Mouse (Mus musculus) layer of hippocampus, postnatal 10 days (tissue): ENCODE results near the gene Plbd2. TPM values are rescaled to one million over a fixed set of nuclear protein-coding genes. Genes with fewer than 3 reads are reported as not detected.

Experiments
- DNase-seq, 2 experiments: peaks; one replicate each; pipeline ENCODE4 v3.0.0; 2021; ENCODE audit warnings: low spot score in 2 of 2
- total RNA-seq, 2 experiments: library from RNA; stranded (reverse); gene quantifications; 2 replicates each; pipeline ENCODE4 v1.2.3; 2021

Gene Plbd2
- total RNA-seq, 2 experiments from 2014 or later = 63.2 to 66.8 TPM

GRCm38 (mm10) chr5:120476296-120476695 lies 27.1 kb downstream of the Plbd2 start, which contains the start of gene Sds:
Gene Sds (plus strand): TSS chr5:120476526.
- DNase-seq = no peak

- DNase-seq = no peak
These were observed 27.6 kb downstream of the Plbd2 start for GRCm38 (mm10) chr5:120475861-120476260.

GRCm38 (mm10) chr5:120473361-120473760 lies 30.1 kb downstream of the Plbd2 start:
- DNase-seq = no peak

- no peak for DNase-seq
These were observed 30.7 kb downstream of the Plbd2 start, which contains the start of gene Sdsl for GRCm38 (mm10) chr5:120472770-120473169. Gene Sdsl (minus strand): TSS chr5:120472810.

GRCm38 (mm10) chr5:120471538-120471937 lies 31.9 kb downstream of the Plbd2 start:
- DNase-seq = no peak

- DNase-seq = no peak
These were observed 34.6 kb downstream of the Plbd2 start for GRCm38 (mm10) chr5:120468830-120469229.

DNA sequence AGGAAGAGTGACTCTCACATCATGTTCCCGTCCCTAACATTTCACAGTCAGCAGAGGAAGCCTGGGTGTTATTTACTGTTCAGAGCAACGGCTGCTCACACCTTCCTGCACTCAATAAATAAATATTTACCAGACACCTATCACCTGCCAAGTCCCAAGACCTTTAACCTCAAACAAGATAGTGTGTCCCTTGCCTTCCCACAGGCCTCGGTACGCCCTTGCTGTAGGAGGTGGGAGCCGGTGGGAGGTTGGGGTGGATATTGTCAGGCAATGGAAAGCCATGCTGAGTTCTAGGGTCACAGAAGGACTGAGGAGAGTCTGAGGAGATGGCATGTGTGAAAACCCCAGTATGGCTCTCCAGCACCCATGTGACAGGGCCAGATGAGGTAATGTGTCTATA lies 35.1 kb downstream of the Plbd2 start:
- DNase-seq = no peak

GRCm38 (mm10) chr5:120467026-120467425 lies 36.4 kb downstream of the Plbd2 start:
- no peak for DNase-seq

GRCm38 (mm10) chr5:120465860-120466259 lies 37.6 kb downstream of the Plbd2 start:
- no peak for DNase-seq

DNA sequence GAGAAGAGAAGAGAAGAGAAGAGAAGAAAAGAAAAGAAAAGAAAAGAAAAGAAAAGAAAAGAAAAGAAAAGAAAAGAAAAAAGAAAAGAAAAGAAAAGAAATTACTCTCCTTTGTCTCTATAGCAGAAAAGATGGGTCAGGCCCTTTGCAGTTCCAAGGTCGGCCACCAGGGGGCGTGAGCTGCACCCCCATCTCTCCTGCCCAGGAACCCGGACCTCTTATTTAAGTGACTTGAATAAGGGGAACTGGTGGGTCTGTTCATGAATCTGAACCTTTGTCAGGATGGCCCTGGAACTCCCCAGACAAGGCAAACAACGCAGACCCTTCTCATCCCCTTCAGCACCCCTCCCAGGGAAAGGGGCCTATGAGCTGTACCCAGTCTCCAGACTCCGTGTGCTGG lies 38.4 kb downstream of the Plbd2 start:
- DNase-seq = no peak

DNA sequence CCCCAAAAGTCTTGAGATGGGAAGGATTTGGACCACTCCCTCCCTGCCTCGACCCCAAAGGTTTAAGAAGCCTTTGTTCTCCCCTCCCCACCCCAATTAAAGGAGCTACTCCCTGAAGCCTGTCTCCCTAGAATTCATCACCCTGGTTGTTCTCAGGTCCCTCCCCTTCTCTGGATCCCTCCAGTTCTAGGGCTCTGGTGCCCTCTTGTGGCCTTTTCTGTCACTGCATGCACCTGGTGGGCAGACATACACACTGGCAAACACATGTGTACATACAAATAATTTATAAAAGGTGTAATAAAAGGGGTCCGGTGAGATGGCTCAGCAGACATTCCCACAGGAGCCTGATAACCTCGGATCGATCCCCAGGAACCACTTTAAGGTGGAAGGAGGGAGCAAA lies 39.1 kb downstream of the Plbd2 start:
- peak in 1 of 2 experiments; percentile 55 for DNase-seq

GRCm38 (mm10) chr5:120461902-120462301 lies 41.5 kb downstream of the Plbd2 start:
- DNase-seq = no peak

- no peak for DNase-seq
These were observed 44.3 kb downstream of the Plbd2 start for GRCm38 (mm10) chr5:120459133-120459532.

DNA sequence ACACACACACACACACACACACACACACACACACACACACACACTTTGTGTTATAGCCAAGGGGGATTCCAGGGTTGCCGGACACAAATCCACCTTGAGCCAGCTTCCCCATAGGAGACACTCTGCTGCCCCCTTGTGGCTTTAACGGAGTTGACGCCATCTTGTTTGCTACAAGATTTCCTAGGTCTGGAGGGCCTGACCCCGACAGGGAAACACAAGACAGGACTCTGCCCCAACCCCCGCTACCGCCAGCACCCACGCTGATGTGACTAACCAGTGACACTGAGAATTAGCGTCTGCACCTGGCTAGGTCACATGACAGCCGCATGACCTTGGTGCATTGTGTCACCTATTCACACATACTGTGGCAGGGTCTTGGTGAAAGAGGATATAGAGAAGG lies 45.8 kb downstream of the Plbd2 start:
- DNase-seq = peak; percentile 75 to 76

DNA sequence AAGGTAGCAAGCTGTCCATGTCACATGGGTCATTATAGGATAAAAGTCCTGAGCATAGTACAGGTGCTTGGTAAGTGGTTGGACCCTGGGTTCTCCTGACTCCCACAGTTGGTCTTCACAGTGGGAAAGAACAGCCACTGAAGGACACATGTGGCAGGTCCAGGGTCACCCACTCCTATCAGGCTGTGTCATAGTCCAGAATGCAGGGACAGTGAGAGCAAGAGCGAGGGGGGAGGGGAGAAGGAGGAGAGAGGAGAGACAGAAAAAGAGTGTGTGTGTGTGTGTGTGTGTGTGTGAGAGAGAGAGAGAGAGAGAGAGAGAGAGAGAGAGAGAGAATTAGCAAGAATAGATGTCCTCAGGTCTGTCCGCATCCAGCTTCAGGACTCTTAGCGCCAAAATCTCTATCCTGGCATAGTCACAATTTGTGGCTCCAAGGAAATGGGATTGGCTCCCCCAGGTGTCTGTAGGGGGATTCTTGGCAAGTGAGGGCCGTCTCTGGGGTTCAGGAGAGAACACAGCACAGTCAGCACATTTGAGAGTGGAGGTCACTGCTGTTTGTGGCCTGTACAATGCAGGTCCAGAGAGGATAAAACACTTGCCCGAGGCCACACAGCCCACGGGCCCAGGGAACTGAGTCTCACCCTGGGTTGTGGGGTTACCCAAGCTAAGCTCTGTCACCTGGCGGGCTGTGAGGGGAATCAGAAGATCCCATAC lies 46.4 kb downstream of the Plbd2 start:
- no peak for DNase-seq

GRCm38 (mm10) chr5:120456253-120456652 lies 47.2 kb downstream of the Plbd2 start:
- no peak for DNase-seq

- no peak for DNase-seq
These were observed 48.6 kb downstream of the Plbd2 start for GRCm38 (mm10) chr5:120454756-120455337.

DNA sequence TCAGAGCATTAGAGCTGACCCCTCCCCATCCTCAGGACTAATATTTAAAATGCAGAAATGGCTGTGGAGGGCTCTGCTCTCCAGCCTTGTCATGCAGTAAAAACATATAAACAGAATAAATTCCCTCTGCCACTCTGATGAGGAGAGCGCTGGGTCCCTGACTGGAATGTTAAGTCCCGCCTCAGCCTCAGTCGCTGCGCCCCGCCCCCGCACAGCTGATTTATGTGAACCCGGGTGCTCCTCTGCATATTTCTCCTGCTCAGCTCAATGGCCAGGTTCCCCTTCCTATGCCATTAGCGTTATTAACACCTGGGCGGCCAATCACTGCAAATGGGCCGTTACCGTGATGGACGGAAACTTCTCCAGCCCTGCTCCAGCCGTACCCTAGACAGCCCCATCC lies 56.1 kb downstream of the Plbd2 start:
- no peak for DNase-seq

DNA sequence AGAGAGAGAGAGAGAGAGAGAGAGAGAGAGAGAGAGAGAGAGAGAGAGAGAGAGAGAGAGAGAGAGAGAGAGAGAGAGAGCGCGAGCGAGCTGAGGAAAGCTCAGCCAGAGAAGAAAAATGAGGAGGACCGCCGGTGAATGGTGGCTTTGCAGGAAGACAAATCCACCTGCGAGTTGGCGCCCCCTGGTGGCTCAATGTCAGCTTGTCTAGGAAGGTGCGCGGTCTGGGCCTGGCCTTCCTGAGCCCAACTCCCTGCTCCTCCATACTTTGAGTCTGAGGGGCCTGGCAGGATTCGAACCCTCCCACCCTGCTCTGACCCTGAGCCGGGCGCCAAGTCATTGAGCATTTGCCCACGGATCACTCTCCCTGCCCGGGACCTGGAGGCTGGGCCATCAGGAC lies 62.7 kb downstream of the Plbd2 start:
- DNase-seq = peak; percentile 91 to 93

DNA sequence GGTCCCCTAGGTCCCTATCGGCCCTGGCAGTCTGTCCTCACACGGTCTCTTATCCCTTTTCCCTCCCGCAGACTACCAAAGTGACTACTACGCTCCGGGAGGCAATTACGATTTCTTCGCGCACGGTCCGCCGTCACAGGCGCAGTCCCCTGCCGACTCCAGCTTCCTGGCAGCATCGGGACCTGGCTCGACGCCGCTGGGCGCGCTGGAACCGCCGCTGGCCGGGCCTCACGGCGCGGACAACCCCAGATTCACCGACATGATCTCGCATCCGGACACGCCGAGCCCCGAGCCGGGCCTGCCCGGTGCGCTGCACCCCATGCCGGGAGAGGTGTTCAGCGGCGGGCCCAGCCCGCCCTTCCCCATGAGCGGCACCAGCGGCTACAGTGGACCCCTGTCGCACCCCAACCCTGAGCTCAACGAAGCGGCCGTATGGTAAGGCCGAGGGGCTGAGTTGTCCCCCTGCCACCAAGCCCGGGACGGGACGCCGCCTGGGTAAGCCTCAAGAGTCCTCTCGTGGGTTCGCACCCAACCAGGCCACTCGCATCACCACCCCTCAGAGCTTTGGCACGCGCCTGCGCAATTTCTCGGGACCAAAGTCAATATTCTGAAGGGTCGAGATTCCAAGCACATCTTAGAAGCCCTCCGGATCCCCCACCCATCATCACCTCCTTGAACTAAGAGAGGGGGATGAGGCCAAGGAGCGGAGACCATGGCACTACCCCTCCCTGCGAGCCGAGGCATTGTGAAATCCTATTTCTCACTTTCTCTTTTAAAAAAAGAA lies 63.3 kb downstream of the Plbd2 start:
- no peak for DNase-seq

DNA sequence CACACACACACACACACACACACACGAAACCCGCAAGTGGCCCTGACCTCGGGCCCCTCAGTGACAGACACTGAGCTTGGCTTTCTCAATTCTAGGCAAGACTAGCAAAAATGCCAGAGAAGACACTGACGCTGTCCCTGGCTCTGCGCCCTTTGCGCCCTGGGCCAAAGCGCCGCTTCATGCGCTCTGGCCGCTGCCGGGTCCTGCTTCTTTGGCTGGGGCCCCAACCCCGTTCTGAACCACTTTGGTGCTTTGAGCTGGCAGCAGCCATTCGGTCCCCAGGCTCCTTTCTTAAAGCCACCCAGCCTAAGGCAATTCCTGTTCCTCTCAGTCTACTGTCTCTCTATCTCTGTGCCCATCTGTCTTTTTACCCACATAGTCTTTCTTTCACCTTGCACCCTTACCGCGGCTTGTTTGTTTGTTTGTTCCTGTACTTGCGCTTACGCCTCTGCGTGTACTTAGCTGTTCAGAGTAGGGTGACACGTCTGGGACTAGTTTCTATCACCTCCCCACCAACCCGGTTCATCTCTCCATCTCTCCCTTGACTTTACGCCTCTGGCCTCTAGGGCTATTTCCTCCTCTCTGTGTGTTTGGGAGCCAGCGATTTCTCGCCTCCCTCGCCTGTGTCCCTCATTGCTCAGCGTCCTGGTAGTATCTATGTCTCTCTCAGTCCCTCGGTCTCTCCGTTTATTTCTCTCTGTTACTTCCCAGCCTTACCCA lies 64.3 kb downstream of the Plbd2 start:
- no peak for DNase-seq
